Mouse (Mus musculus) stomach, postnatal 0 days (tissue): Measurements from ENCODE around the gene Lonrf2.

ENCODE experiments used
- CTCF ChIP-seq: IDR thresholded peaks from 2 replicates; pipeline ENCODE4 v1.5.1; 2016; ENCODE audit warnings: antibody characterized with exemption, low read depth, mild to moderate bottlenecking, moderate library complexity
- EP300 ChIP-seq: optimal IDR thresholded peaks from 2 replicates; pipeline ENCODE3; 2016; ENCODE audit warnings: antibody characterized with exemption

GRCm38 (mm10) chr1:38882746-38883145, 46.2 kb upstream of the Lonrf2 start:
- TF ChIP-seq CTCF (no peak), EP300 (no peak)
